Mouse (Mus musculus) liver, embryonic 14.5 days (tissue): ENCODE measurements at regions not wholly inside any gene's neighbourhood (a gene's known extent, or its start where the extent isn't known, plus 50 kb on each side); places are given as distances from the start of the nearest gene placed in this dataset.

Experiments used
- ATAC-seq: fragments of 200-750 bp; cut with Nextera tagmentation; 2 replicates; pipeline ENCODE4 v1.8.0; 2017; ENCODE audit warnings: moderate number of reproducible peaks, mild to moderate bottlenecking, moderate library complexity; ENCODE audit not compliant: insufficient read depth
- DNase-seq, 3 experiments: peaks; one replicate each; pipeline ENCODE4 v3.0.0-alpha.2; 2012 to 2013; ENCODE audit warnings: low read depth in 3 of 3, low spot score in 3 of 3
- H3K27ac ChIP-seq: fragments of 300-500 bp; sonication (generic); 2 replicates; pipeline ENCODE4 v1.5.1; 2014; ENCODE audit warnings: moderate library complexity, mild to moderate bottlenecking, control low read depth, inconsistent platforms
- H3K27me3 ChIP-seq: fragments of 300-500 bp; sonication (generic); 2 replicates; pipeline ENCODE4 v1.6.1; 2014; ENCODE audit warnings: mild to moderate bottlenecking, low read length, moderate library complexity; ENCODE audit not compliant: control insufficient read depth, insufficient read depth
- H3K36me3 ChIP-seq: fragments of 300-500 bp; sonication (generic); replicated peaks from 2 replicates; pipeline ENCODE4 v1.6.1; 2014; ENCODE audit warnings: low read depth; ENCODE audit not compliant: control insufficient read depth, insufficient read depth
- H3K4me1 ChIP-seq, 2 experiments: fragments of 200-500 bp in 1 of 2; fragments of 300-500 bp in 1 of 2; sonication (generic) in 1 of 2; replicated peaks; 2 replicates each; pipeline ENCODE4 v1.6.1; 2012 to 2014; ENCODE audit warnings: antibody characterized with exemption in 1 of 2, inconsistent platforms in 1 of 2, low read length in 1 of 2; ENCODE audit not compliant: control insufficient read depth in 2 of 2, insufficient read depth in 2 of 2
- H3K4me2 ChIP-seq: fragments of 300-500 bp; sonication (generic); 2 replicates; pipeline ENCODE4 v1.6.1; 2014; ENCODE audit warnings: low read depth, mild to moderate bottlenecking, control low read depth, moderate library complexity
- H3K4me3 ChIP-seq, 2 experiments: fragments of 200-500 bp in 1 of 2; fragments of 300-500 bp in 1 of 2; sonication (generic) in 1 of 2; 2 replicates each; pipeline ENCODE4 v1.5.1; 2012 to 2014; ENCODE audit warnings: low read depth in 2 of 2, low read length in 2 of 2, mild to moderate bottlenecking in 2 of 2, control low read depth in 1 of 2, inconsistent platforms in 1 of 2, moderate library complexity in 1 of 2; ENCODE audit not compliant: insufficient read depth in 1 of 2
- H3K9ac ChIP-seq: fragments of 300-500 bp; sonication (generic); replicated peaks from 2 replicates; pipeline ENCODE4 v1.6.1; 2014; ENCODE audit warnings: mild to moderate bottlenecking, control low read depth, moderate library complexity
- H3K9me3 ChIP-seq: fragments of 300-500 bp; sonication (generic); 2 replicates; pipeline ENCODE4 v1.6.1; 2016; ENCODE audit warnings: low read length, mixed read lengths; ENCODE audit not compliant: control insufficient read depth
- CTCF ChIP-seq: IDR thresholded peaks from 2 replicates; pipeline ENCODE4 v1.5.1; 2016; ENCODE audit warnings: antibody characterized with exemption, low read depth, control low read depth
- EP300 ChIP-seq: IDR thresholded peaks from 2 replicates; pipeline ENCODE4 v1.6.1; 2016; ENCODE audit warnings: antibody characterized with exemption, low read depth
- WGBS: fragments of 180-500 bp; shearing (Covaris S2); extraction: QIAGEN DNeasy Blood & Tissue Kit; methylation state at CpG from one replicate; pipeline ENCODE4 v1.1.7; 2014; ENCODE audit not compliant: insufficient replicate concordance; 5-methylcytosine and 5-hydroxymethylcytosine counted together

GRCm38 (mm10) chr8:86322494-86322893 is 258.0 kb downstream of the Abcc12 start:
- ATAC-seq (no peak), DNase-seq (no peak)
- Histone ChIP-seq H3K4me3 (no peak overlapping the region), H3K9me3 (no peaks in the 10 kb centered on the region), H3K4me1 (no peaks in the 10 kb centered on the region), H3K36me3 (no peaks in the 10 kb centered on the region), H3K9ac (no peak overlapping the region), H3K4me2 (no peak overlapping the region), H3K27me3 (no peaks in the 10 kb centered on the region), H3K27ac (no peak overlapping the region)
- WGBS, result 78% methylated on average over 1 of the region's 1 CpGs
- no peak for TF ChIP-seq EP300
- no peak for TF ChIP-seq CTCF

- DNase-seq (no peak), ATAC-seq (no peak)
- Histone ChIP-seq H3K4me2 (no peak overlapping the region), H3K4me3 (no peak overlapping the region), H3K36me3 (no peaks in the 10 kb centered on the region), H3K9ac (no peak overlapping the region), H3K9me3 (no peaks in the 10 kb centered on the region), H3K27me3 (no peaks in the 10 kb centered on the region), H3K4me1 (no peaks in the 10 kb centered on the region), H3K27ac (no peak overlapping the region)
- no peak for TF ChIP-seq EP300
- TF ChIP-seq CTCF, result no peak
- 43% methylated on average over 3 of the region's 3 CpGs for WGBS
Measured at GRCm38 (mm10) chr8:86320938-86321337, 259.5 kb downstream of the Abcc12 start.

GRCm38 (mm10) chr8:86318531-86318930 is 262.0 kb downstream of the Abcc12 start:
- H3K27ac ChIP-seq, result no peak overlapping the region
- H3K4me3 ChIP-seq, result no peak overlapping the region
- no peaks in the 10 kb centered on the region for H3K36me3 ChIP-seq
- no peaks in the 10 kb centered on the region for H3K9me3 ChIP-seq
- H3K27me3 ChIP-seq, result no peaks in the 10 kb centered on the region
- H3K4me2 ChIP-seq, result no peak overlapping the region
- no peaks in the 10 kb centered on the region for H3K4me1 ChIP-seq
- WGBS, result 50% methylated on average over 3 of the region's 3 CpGs
- no peak overlapping the region for H3K9ac ChIP-seq
- ATAC-seq (no peak), DNase-seq (no peak)
- no peak for TF ChIP-seq EP300
- TF ChIP-seq CTCF, result no peak

- Histone ChIP-seq H3K9me3 (no peaks in the 10 kb centered on the region), H3K9ac (no peak overlapping the region), H3K27me3 (no peaks in the 10 kb centered on the region), H3K27ac (no peak overlapping the region), H3K4me3 (no peak overlapping the region), H3K36me3 (no peaks in the 10 kb centered on the region), H3K4me2 (no peak overlapping the region), H3K4me1 (no peaks in the 10 kb centered on the region)
- no peak for ATAC-seq
- 62% methylated on average over 7 of the region's 7 CpGs for WGBS
- DNase-seq, result no peak
- TF ChIP-seq CTCF, result no peak
- TF ChIP-seq EP300, result no peak
Measured at GRCm38 (mm10) chr8:86316236-86316635, 264.2 kb downstream of the Abcc12 start.

GRCm38 (mm10) chr8:86309460-86309859 is 271.0 kb downstream of the Abcc12 start:
- TF ChIP-seq CTCF, result no peak
- TF ChIP-seq EP300, result no peak
- no peak overlapping the region for H3K9ac ChIP-seq
- no peaks in the 10 kb centered on the region for H3K9me3 ChIP-seq
- H3K27ac ChIP-seq, result no peak overlapping the region
- H3K4me1 ChIP-seq, result no peaks in the 10 kb centered on the region
- no peak overlapping the region for H3K4me2 ChIP-seq
- ATAC-seq (no peak), DNase-seq (no peak)
- H3K27me3 ChIP-seq, result no peaks in the 10 kb centered on the region
- WGBS, result 36% methylated on average over 2 of the region's 2 CpGs
- H3K4me3 ChIP-seq, result no peak overlapping the region
- H3K36me3 ChIP-seq, result no peaks in the 10 kb centered on the region
